Mouse (Mus musculus): ENCODE results near the gene Gbgt1.

GRCm38 (mm10) chr2:28468486-28469225, 28.0 kb upstream of the Gbgt1 start:
- TF ChIP-seq CTCF (IDR thresholded peaks at IDR 0.05; ENCODE audit: low read depth, low read length), result no peak
- TF ChIP-seq POLR2A (IDR thresholded peaks at IDR 0.05; ENCODE audit: extremely low read depth, insufficient read depth, low read length), result no peak

Data from liver, adult 2 months (tissue).